Mouse (Mus musculus): ENCODE results near the gene Tac2.

The Tac2 gene

DNA sequence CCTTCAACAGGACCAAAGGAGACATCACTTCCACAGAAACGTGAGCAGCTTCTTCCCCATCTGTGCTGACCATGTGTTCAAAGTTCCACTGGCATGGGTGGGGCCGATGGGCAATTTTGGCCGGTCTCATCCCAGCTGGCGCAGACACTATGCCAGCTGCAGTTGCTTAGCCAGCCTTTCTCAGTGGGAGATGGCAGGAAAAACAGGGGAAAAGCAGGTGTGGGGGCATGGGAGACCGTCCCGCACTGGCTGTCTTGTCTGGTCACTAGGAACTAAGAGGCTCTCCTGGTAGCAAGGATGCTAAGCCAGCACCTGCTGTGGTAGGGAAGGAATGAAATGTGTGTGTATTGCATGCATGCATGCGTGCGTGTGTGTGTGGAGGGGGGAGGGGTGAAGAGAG, 4.2 kb downstream of the Tac2 start:
- DNase-seq, result no peak

GRCm38 (mm10) chr10:127730285-127730932, 6.1 kb downstream of the Tac2 start:
- no peak for DNase-seq

GRCm38 (mm10) chr10:127730933-127731310, 6.6 kb downstream of the Tac2 start:
- no peak for DNase-seq

DNA sequence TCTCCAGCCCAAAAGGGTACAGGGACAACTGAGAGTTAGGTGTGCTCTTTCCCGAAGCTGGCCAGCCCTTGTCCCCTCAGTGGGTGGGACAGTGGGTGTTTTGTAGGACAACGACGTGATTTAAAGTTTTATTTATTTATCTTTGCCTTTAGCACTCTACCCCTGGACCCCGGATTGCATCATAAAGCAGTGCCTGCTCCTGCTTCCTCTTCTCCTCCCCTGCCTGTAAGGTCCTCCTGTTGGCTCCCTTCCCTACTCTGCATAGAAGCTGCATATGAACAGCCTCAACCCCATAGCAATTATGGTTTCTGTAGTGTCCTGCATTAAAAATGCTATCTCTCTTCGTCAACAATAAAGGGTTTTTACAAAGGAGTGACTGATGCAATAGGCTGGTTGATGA, 7.1 kb downstream of the Tac2 start:
- DNase-seq, result no peak

DNA sequence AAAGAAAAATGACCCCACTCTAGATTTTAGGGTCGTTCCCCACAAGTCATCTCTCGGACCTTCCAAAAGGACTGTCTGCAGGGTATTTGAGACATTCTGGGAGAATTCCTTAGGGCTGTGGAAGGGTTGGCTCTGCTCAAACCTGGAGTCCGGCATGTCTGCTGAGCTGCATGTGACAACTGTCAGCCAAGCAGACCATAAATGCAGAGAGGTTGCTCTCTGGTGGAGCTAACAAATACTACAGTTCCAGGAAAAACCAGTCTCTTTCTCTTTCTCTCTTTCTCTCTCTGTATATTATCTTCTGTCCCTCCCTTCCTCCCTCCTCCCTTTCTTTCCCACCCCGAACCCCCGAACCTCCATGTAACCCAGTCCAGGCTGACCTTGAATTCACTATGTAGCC, 10.2 kb downstream of the Tac2 start:
- no peak for DNase-seq

GRCm38 (mm10) chr10:127736266-127736665, 12.0 kb downstream of the Tac2 start:
- no peak for DNase-seq

DNA sequence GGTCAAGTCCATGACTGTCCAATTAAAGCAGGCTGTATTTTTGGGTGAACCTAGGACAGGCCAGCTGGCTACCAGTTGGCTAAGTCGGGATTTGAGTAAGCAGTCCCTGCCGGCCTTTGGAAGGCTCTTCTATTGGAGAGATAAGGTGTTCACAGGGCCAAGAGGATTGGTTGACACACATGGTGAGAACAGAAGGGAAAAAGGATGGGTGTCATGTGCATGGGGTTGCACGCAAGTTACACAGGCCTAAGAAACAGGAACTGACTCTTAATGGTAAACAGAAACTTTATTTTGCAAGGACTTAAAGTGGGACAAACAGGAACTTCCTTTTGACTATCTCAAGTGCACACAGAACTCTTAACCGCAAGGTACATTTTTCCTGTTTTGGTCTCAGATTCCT, 12.6 kb downstream of the Tac2 start:
- DNase-seq, result no peak

- no peak for DNase-seq
Observed at GRCm38 (mm10) chr10:127737552-127737951, 13.3 kb downstream of the Tac2 start.

- DNase-seq, result peak; percentile 62
Observed at GRCm38 (mm10) chr10:127738151-127738882, 14.0 kb downstream of the Tac2 start.

- DNase-seq, result peak; percentile 84
Observed at GRCm38 (mm10) chr10:127739083-127739660, 14.9 kb downstream of the Tac2 start, which contains the start of gene Zbtb39. TSS of gene Zbtb39 (plus strand) at chr10:127739538.

GRCm38 (mm10) chr10:127739661-127740161, 15.4 kb downstream of the Tac2 start:
- peak; percentile 27 for DNase-seq

- peak; percentile 60 for DNase-seq
Observed at GRCm38 (mm10) chr10:127744661-127745060, 20.4 kb downstream of the Tac2 start.

DNA sequence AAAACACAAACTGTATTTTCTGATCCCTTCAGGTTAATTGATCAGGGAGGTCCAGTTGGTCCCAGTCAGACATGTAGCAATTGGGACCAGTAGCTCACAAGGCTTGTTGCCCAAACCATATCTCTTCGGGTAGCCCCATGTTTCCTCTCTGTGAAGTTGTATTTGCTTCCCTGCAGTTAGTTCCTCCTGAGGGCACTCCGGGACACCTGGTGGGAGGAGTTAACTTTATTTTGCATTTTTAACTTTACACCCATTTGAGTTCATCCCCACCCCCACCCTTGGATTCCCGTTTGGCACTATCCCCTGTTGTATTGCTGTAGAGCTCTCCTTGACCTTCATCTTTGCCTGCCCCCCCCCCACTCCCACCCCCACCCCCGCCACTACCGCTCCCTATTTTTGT, 21.6 kb downstream of the Tac2 start:
- no peak for DNase-seq

DNA sequence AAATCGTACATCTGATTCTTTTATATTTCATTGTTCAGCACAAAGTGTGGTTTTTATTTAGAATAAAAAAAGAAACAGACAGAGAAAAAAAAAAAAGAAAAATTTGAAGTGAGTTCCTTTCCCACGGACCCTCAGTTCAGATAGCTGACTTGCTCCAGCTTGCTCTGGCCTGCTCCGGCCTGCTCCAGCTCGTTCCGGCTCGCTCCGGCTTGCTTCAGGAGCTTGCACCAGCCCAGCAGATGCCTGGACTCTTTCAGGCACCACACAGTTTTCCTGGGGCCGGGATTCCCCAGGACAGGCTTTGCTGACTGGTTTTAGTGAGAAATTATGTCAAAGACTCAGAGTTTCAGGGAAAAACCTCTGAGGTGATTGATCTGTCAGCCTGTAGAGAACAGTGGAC, 23.0 kb downstream of the Tac2 start:
- DNase-seq, result no peak

DNA sequence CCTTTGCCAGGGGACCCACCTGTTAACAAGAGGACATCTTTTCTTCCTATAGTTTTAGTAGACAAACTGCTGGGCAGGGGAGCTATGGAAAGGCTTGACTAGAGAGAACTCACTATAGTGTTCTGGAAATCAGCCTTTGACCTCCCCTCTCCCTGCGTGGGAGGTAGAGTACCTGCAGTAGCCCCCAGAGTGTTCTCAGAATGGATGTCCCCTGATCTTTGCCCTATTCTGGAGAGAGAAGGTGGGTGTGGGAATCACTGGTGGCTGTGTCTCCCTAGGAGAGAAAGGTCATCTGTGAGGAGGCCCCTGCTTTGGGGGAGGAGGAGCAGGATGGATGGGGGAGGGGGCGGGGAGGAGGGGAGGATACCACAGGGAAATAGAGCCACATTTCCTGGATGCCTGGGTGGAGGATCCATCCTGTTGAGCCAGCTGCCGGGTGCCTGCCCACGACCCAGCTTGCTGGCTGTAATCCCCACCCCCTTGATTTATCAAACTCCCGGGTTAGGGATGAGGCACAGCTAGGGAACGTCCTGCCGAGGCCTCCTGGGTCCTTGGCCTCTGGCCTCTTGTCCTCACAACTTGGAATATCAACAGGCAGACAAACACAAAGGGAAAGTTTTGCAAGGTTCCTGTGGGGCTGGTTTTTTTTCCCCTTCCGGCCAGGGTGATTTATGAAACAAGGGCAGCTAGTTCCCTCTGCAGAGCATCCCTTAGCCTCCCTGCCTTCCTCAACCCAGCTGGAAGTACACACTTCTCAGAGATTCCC, 24.8 kb downstream of the Tac2 start:
- peak; percentile 37 for DNase-seq

- no peak for DNase-seq
Observed at GRCm38 (mm10) chr10:127750136-127750777, 26.0 kb downstream of the Tac2 start.

DNA sequence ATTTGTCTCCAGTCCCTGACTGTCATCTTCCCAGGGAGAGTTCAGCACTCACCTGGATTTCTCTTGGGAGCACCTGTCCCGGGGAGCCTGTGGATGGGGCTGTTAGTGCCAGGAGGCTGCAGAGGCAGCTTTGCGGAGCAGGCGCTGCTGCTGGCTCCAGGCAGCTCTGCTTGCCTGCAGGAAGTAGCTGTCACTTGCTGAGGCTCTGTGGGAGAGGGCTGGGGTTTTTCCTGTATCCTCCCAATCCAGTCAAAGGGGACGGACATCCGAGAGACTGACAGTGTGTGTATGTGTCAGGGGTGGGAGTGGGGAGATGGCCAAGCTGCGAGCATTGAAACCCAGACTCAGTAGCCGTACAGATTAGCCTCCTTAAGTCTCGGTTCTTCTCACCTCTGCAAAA, 27.3 kb downstream of the Tac2 start, which contains the start of gene Gpr182:
Gpr182 (minus strand) TSS at position 185 of the 400 bp plus-strand sequence.
- DNase-seq, result peak; percentile 58

DNA sequence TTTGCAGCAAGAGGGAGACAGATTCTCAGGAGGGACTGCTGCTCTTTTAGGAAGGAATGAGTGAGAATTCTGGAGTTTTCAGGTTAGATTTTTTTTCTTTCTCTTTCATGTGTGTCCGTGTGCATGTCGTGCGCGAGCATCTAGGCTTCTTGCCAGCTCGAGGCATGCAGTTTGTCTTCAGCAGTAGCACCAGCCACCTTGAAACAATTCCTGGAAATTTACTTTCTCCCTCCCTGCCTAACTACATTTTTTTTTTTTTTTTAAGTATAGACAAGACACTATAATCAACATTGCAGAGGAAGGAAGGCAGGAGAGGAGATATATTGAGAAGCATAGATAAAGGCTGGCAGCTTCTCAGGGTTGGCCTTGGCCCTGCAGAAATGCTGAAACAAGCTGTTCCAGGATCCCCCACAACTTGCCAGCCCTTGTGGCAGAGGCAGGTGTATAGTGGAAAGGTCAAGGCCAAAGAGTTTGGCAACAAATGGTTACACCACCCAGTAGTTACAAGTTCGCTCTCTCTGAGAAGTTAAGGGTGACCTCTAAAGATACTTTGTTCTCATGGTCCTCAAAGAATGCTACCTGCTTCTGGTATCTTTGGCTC, 30.4 kb downstream of the Tac2 start:
- peak; percentile 58 for DNase-seq

DNA sequence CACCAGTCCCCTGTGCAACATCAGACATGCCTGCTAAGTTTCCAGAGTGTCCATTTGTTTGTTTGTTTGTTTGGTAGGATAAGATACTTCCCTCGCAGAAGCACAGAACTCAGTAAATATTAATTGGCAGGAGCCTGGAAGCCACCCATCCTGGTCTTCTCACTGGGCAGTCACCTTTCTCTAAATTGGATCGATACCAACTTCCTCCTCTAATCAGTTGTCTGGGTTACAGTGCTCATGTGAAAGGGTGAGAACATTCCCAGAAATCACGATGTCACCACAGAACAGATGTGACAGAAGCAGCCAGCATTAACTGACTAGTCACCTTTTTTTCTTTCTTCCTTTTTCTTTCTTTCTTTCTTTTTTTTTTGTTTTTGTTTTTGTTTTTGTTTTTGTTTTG, 31.0 kb downstream of the Tac2 start:
- DNase-seq, result no peak

- DNase-seq, result peak; percentile 48
Observed at GRCm38 (mm10) chr10:127755770-127756468, 31.6 kb downstream of the Tac2 start.
